Mouse (Mus musculus): ENCODE data around the gene Hist1h2ad.
"Not testable (repeated sequence)": the region's sequence is repeated elsewhere in the genome, so short reads cannot be mapped to it uniquely, and the experiment has no call there.

GRCm38 (mm10) chr13:23571504-23572217 lies 2.5 kb upstream of the Hist1h2ad start:
- TF ChIP-seq CTCF (IDR thresholded peaks at IDR 0.05; ENCODE audit: low read depth), result not testable (repeated sequence)
- TF ChIP-seq EP300 (IDR thresholded peaks at IDR 0.05; ENCODE audit: low read depth), result peak; percentile 56
